ENCODE assay signal across 11 mouse cellular contexts in the genomic region with DNA sequence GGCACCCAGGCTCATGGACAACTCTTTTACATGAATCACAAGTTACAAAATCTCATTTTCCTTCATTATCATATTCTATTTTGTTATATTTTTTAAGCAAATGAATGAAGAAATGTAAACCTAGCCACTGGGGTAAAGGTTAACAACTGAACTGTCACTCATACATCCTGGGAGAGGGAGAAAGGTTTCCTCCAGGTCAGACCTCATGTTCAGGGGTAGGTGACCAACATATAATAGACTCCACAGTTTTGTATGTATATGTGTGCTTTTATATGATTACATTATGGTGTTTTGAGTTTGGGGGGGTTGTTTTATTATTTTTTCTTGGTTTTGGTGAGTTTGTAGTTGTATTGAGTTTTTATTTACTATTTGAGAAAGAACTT. TPM values are rescaled to one million over a fixed set of nuclear protein-coding genes. Genes with fewer than 3 reads are reported as not detected.
DNase-seq lines count a peak whose midpoint lies in the region; ATAC-seq lines count a peak whose summit lies in the region.
"Had no signal": no experiment of that assay in that cellular context is flagged by ENCODE, and none has a peak within 500 bp of the region (broad histone marks: within the 10 kb centered on the region; RNA-seq: fewer than 3 reads in every experiment).

No protein-coding gene starts in this region.

- H3K9ac ChIP-seq in heart, embryonic 14.5 days (ENCODE audit: low read length), result no peak overlapping the region
- no peak overlapping the region for H3K9ac ChIP-seq in hindbrain, embryonic 11.5 days (ENCODE audit: low read depth, low read length)

- H3K27me3 ChIP-seq in heart, embryonic 14.5 days (ENCODE audit: control insufficient read depth, insufficient read depth, low read length), result no peaks in the 10 kb centered on the region; the same call in 1 of the 2 replicates
- H3K27me3 ChIP-seq in hindbrain, embryonic 11.5 days (ENCODE audit: control insufficient read depth, insufficient read depth, low read length), result no peaks in the 10 kb centered on the region
- H3K27me3 ChIP-seq in midbrain, embryonic 10.5 days (ENCODE audit: low read depth, poor library complexity, severe bottlenecking), result no peaks in the 10 kb centered on the region

- H3K4me2 ChIP-seq in heart, embryonic 14.5 days (ENCODE audit: low read length), result peak overlapping the region; percentile 89; the same call in 1 of the 2 replicates
- no peak overlapping the region for H3K4me2 ChIP-seq in hindbrain, embryonic 11.5 days (replicated peaks; ENCODE audit: low read depth, low read length)

- ATAC-seq in heart, embryonic 14.5 days (ENCODE audit: insufficient number of reproducible peaks, insufficient read depth, low FRiP score, low read depth), result no peak
- peak; percentile 40; the same call in 1 of the 2 replicates for ATAC-seq in common myeloid progenitor, adult 5-6 weeks (replicated peaks; ENCODE audit: low read depth, poor library complexity, severe bottlenecking)
- ATAC-seq in hindbrain, embryonic 11.5 days (ENCODE audit: low FRiP score), result peak; percentile 56; the same call in 1 of the 2 replicates

- H3K9me3 ChIP-seq in heart, embryonic 14.5 days (ENCODE audit: control insufficient read depth, low read length), result no peaks in the 10 kb centered on the region
- H3K9me3 ChIP-seq in hindbrain, embryonic 11.5 days (ENCODE audit: control insufficient read depth, low read length), result no peaks in the 10 kb centered on the region
- H3K9me3 ChIP-seq in midbrain, embryonic 10.5 days (replicated peaks), result no peaks in the 10 kb centered on the region

- H3K4me1 ChIP-seq in heart, embryonic 14.5 days (ENCODE audit: control insufficient read depth in 2 of 2, insufficient read depth in 2 of 2, low read length in 2 of 2), result peaks cover 0 to 6% of the 10 kb centered on the region in 2 experiments; a peak in 1 of 4 replicates
- no peaks in the 10 kb centered on the region for H3K4me1 ChIP-seq in hindbrain, embryonic 11.5 days (replicated peaks; ENCODE audit: control insufficient read depth, insufficient read depth, low read length)
- peaks cover 10% of the 10 kb centered on the region for H3K4me1 ChIP-seq in midbrain, embryonic 10.5 days

- no peak for DNase-seq in heart, adult 11 months
- no peak for DNase-seq in hindbrain, embryonic 11.5 days (ENCODE audit: low spot score)
- DNase-seq in midbrain, embryonic 10.5 days (ENCODE audit: low spot score), result no peak
- DNase-seq in ovary, postnatal 10 days (ENCODE audit: low spot score), result no peak
- no peak for DNase-seq in testis, postnatal 14 days (ENCODE audit: low spot score)
- no peak for DNase-seq in thymus, postnatal 14 days

- no peaks in the 10 kb centered on the region for H3K36me3 ChIP-seq in heart, embryonic 14.5 days (ENCODE audit: control insufficient read depth, insufficient read depth, low read length)
- no peaks in the 10 kb centered on the region for H3K36me3 ChIP-seq in hindbrain, embryonic 11.5 days (ENCODE audit: control insufficient read depth, insufficient read depth, low read length)
- H3K36me3 ChIP-seq in midbrain, embryonic 10.5 days, result no peaks in the 10 kb centered on the region

- H3K4me3 ChIP-seq in heart, embryonic 14.5 days (ENCODE audit: control insufficient read depth in 1 of 2, insufficient read depth in 1 of 2, low read depth in 1 of 2, low read length in 2 of 2), result no peak overlapping the region
- no peak overlapping the region for H3K4me3 ChIP-seq in hindbrain, embryonic 11.5 days (ENCODE audit: low read depth, low read length)
- peak overlapping the region; percentile 64; the same call in 1 of the 2 replicates for H3K4me3 ChIP-seq in midbrain, embryonic 10.5 days

- no peak overlapping the region for H3K27ac ChIP-seq in heart, embryonic 14.5 days (replicated peaks in 1 of 2; ENCODE audit: control insufficient read depth in 1 of 2, insufficient read depth in 1 of 2, low read depth in 2 of 2, low read length in 2 of 2)
- no peak overlapping the region for H3K27ac ChIP-seq in hindbrain, embryonic 11.5 days (ENCODE audit: low read depth, low read length)
- no peak overlapping the region for H3K27ac ChIP-seq in midbrain, embryonic 10.5 days (replicated peaks)
- H3K27ac ChIP-seq: liver, embryonic 14.5 days had no signal

RNA-seq across cellular contexts. Expression of a gene that starts 10.3 kb away (rescaled TPM):
- polyA plus RNA-seq in heart, embryonic 14.5 days (2014; fragmentation: Nextera tagmentation; extraction: Ambion mirVana), result 1.6 and 4.2 TPM in 2 replicates
- 0.14 and 2.9 TPM in 2 replicates for total RNA-seq in common myeloid progenitor, adult 5-6 weeks (2017)
- not detected in 2 replicates for polyA plus RNA-seq in hindbrain, embryonic 11.5 days (2014; fragmentation: Nextera tagmentation; extraction: Ambion mirVana)
- not detected in 2 replicates for polyA plus RNA-seq in midbrain, embryonic 10.5 days (2016; fragmentation: Nextera tagmentation; extraction: Ambion mirVana)
- total RNA-seq: neutrophil, adult 5-6 weeks had no signal

RNA-seq across cellular contexts. Expression of a gene that starts 57.1 kb away (rescaled TPM):
- polyA plus RNA-seq in heart, embryonic 14.5 days (2014; fragmentation: Nextera tagmentation; extraction: Ambion mirVana), result not detected in 2 replicates
- total RNA-seq in common myeloid progenitor, adult 5-6 weeks (2017), result not detected in 2 replicates
- not detected in 2 replicates for polyA plus RNA-seq in hindbrain, embryonic 11.5 days (2014; fragmentation: Nextera tagmentation; extraction: Ambion mirVana)
- polyA plus RNA-seq in midbrain, embryonic 10.5 days (2016; fragmentation: Nextera tagmentation; extraction: Ambion mirVana), result not detected in 2 replicates
- total RNA-seq: neutrophil, adult 5-6 weeks had no signal
- polyA plus RNA-seq: erythroblast, embryonic 14.5 days; liver, embryonic 14.5 days had no signal
